Mouse (Mus musculus): ENCODE measurements around the gene Tmem274.
"Not testable (repeated sequence)": the region's sequence is repeated elsewhere in the genome, so short reads cannot be mapped to it uniquely, and the experiment has no call there.

- not testable (repeated sequence) for TF ChIP-seq POLR2A, CTCF (IDR thresholded peaks at IDR 0.05; ENCODE audit: extremely low read depth, insufficient read depth, low read length)
These were observed 20.0 kb upstream of the Tmem274 start for GRCm38 (mm10) chr4:149457163-149457562.

Data from cortical plate, adult 2 months (tissue).